Mouse (Mus musculus) lung, postnatal 0 days (tissue): ENCODE data around the gene Teddm3. TPM values are rescaled to one million over a fixed set of nuclear protein-coding genes. Genes with fewer than 3 reads are reported as not detected.
"Not testable (repeated sequence)": the region's sequence is repeated elsewhere in the genome, so short reads cannot be mapped to it uniquely, and the experiment has no call there.

Experiments
- ATAC-seq: fragments of 200-750 bp; cut with Nextera tagmentation; 2 replicates; pipeline ENCODE4 v1.8.0; 2017; ENCODE audit warnings: moderate library complexity
- DNase-seq: peaks from one replicate; pipeline ENCODE4 v3.0.0-alpha.2; 2016; ENCODE audit warnings: low spot score
- H3K27ac ChIP-seq: fragments of 300-500 bp; sonication (generic); 2 replicates; pipeline ENCODE4 v1.5.1; 2014; ENCODE audit warnings: antibody characterized with exemption, mild to moderate bottlenecking, low read length, mixed read lengths
- H3K27me3 ChIP-seq: fragments of 300-500 bp; sonication (generic); replicated peaks from 2 replicates; pipeline ENCODE4 v1.6.1; 2014; ENCODE audit warnings: low read length, mixed read lengths; ENCODE audit not compliant: insufficient read depth
- H3K36me3 ChIP-seq: fragments of 300-500 bp; sonication (generic); 2 replicates; pipeline ENCODE4 v1.6.1; 2014; ENCODE audit warnings: low read length, mixed read lengths; ENCODE audit not compliant: insufficient read depth
- H3K4me1 ChIP-seq: fragments of 300-500 bp; sonication (generic); 2 replicates; pipeline ENCODE4 v1.6.1; 2014; ENCODE audit warnings: antibody characterized with exemption, low read depth, low read length, mixed read lengths; ENCODE audit not compliant: insufficient read depth
- H3K4me2 ChIP-seq: fragments of 300-500 bp; sonication (generic); replicated peaks from 2 replicates; pipeline ENCODE4 v1.6.1; 2014; ENCODE audit warnings: low read depth, mild to moderate bottlenecking, low read length, moderate library complexity, mixed read lengths
- H3K4me3 ChIP-seq: fragments of 300-500 bp; sonication (generic); 2 replicates; pipeline ENCODE4 v1.5.1; 2014; ENCODE audit warnings: low read depth, low read length
- H3K9ac ChIP-seq: fragments of 300-500 bp; sonication (generic); replicated peaks from 2 replicates; pipeline ENCODE4 v1.6.1; 2014; ENCODE audit warnings: low read depth, mild to moderate bottlenecking
- H3K9me3 ChIP-seq: fragments of 300-500 bp; sonication (generic); 2 replicates; pipeline ENCODE4 v1.6.1; 2016; ENCODE audit warnings: low read length, mixed read lengths
- CTCF ChIP-seq: IDR thresholded peaks from 2 replicates; pipeline ENCODE4 v1.5.1; 2016; ENCODE audit warnings: antibody characterized with exemption, mild to moderate bottlenecking
- EP300 ChIP-seq: IDR thresholded peaks from 2 replicates; pipeline ENCODE4 v1.6.1; 2016; ENCODE audit warnings: antibody characterized with exemption, mild to moderate bottlenecking, control low read depth
- WGBS: fragments of 180-500 bp; shearing (Covaris S2); extraction: QIAGEN DNeasy Blood & Tissue Kit; methylation state at CpG from one replicate; pipeline ENCODE4 v1.1.7; 2014; 5-methylcytosine and 5-hydroxymethylcytosine counted together
- polyA plus RNA-seq: library from polyadenylated mRNA; unstranded; fragments of >200 nt; fragmentation: Nextera tagmentation; extraction: Ambion mirVana; gene quantifications from 2 replicates; pipeline ENCODE4 v1.2.1, GENCODE M21; 2015

Gene Teddm3
- polyA plus RNA-seq, 1 experiment from 2014 or later, result not detected

- H3K27ac ChIP-seq, result no peak overlapping the region
- no peak overlapping the region for H3K9ac ChIP-seq
- no peaks in the 10 kb centered on the region for H3K27me3 ChIP-seq
- ATAC-seq (no peak), DNase-seq (no peak)
- H3K36me3 ChIP-seq, result no peaks in the 10 kb centered on the region
- TF ChIP-seq CTCF, result no peak
- TF ChIP-seq EP300, result no peak
- H3K4me2 ChIP-seq, result no peak overlapping the region
- H3K4me1 ChIP-seq, result no peaks in the 10 kb centered on the region
- H3K9me3 ChIP-seq, result no peaks in the 10 kb centered on the region
- H3K4me3 ChIP-seq, result no peak overlapping the region
Observed at GRCm38 (mm10) chr16:21184697-21185096, 30.9 kb upstream of the Teddm3 start.

- WGBS, result 52% methylated on average over 1 of the region's 1 CpGs
- ATAC-seq (no peak), DNase-seq (no peak)
- Histone ChIP-seq H3K4me2 (no peak overlapping the region), H3K4me1 (no peaks in the 10 kb centered on the region), H3K4me3 (no peak overlapping the region), H3K9ac (no peak overlapping the region), H3K27me3 (no peaks in the 10 kb centered on the region), H3K36me3 (no peaks in the 10 kb centered on the region), H3K27ac (no peak overlapping the region), H3K9me3 (no peaks in the 10 kb centered on the region)
- TF ChIP-seq EP300 (no peak), CTCF (no peak)
Observed at GRCm38 (mm10) chr16:21182108-21182507, 28.3 kb upstream of the Teddm3 start.

- no peak for DNase-seq
- no peaks in the 10 kb centered on the region for H3K9me3 ChIP-seq
- ATAC-seq, result no peak
- no peak overlapping the region for H3K27ac ChIP-seq
- no peaks in the 10 kb centered on the region for H3K36me3 ChIP-seq
- H3K4me3 ChIP-seq, result no peak overlapping the region
- no peaks in the 10 kb centered on the region for H3K4me1 ChIP-seq
- no peaks in the 10 kb centered on the region for H3K27me3 ChIP-seq
- H3K9ac ChIP-seq, result no peak overlapping the region
- 0% methylated on average over 1 of the region's 1 CpGs for WGBS
- H3K4me2 ChIP-seq, result no peak overlapping the region
- TF ChIP-seq CTCF (no peak), EP300 (no peak)
Observed at GRCm38 (mm10) chr16:21175236-21175635, 21.4 kb upstream of the Teddm3 start.

- Histone ChIP-seq H3K9me3 (no peaks in the 10 kb centered on the region), H3K4me2 (no peak overlapping the region), H3K36me3 (no peaks in the 10 kb centered on the region), H3K9ac (no peak overlapping the region), H3K4me3 (no peak overlapping the region), H3K4me1 (no peaks in the 10 kb centered on the region), H3K27ac (no peak overlapping the region), H3K27me3 (no peaks in the 10 kb centered on the region)
- TF ChIP-seq CTCF (no peak), EP300 (no peak)
- 83% methylated on average over 13 of the region's 13 CpGs for WGBS
- ATAC-seq (no peak), DNase-seq (no peak)
Observed at GRCm38 (mm10) chr16:21168730-21169129, 14.9 kb upstream of the Teddm3 start.

- not testable (repeated sequence) for H3K4me2 ChIP-seq, H3K4me1 ChIP-seq, H3K27ac ChIP-seq, H3K9me3 ChIP-seq, DNase-seq, H3K27me3 ChIP-seq, H3K4me3 ChIP-seq, H3K9ac ChIP-seq, H3K36me3 ChIP-seq
- ATAC-seq, result peak; percentile 32; the same call in 1 of the 2 replicates
- WGBS, result 17% methylated on average over 14 of the region's 19 CpGs
Observed at GRCm38 (mm10) chr16:21165343-21166220, 11.8 kb upstream of the Teddm3 start.

GRCm38 (mm10) chr16:21163423-21163822 is 9.6 kb upstream of the Teddm3 start:
- WGBS, result 73% methylated on average over 3 of the region's 3 CpGs
- not testable (repeated sequence) for H3K36me3 ChIP-seq, H3K4me1 ChIP-seq, H3K9ac ChIP-seq, H3K4me2 ChIP-seq, H3K27me3 ChIP-seq, DNase-seq, ATAC-seq, H3K27ac ChIP-seq, H3K4me3 ChIP-seq, H3K9me3 ChIP-seq

GRCm38 (mm10) chr16:21159226-21159625 is 5.4 kb upstream of the Teddm3 start:
- H3K9me3 ChIP-seq, ATAC-seq, H3K36me3 ChIP-seq, H3K9ac ChIP-seq, H3K4me3 ChIP-seq, H3K4me1 ChIP-seq, H3K27ac ChIP-seq, H3K27me3 ChIP-seq, H3K4me2 ChIP-seq, DNase-seq: not testable (repeated sequence)
- 86% methylated on average over 1 of the region's 1 CpGs for WGBS

GRCm38 (mm10) chr16:21156261-21156660 is 2.5 kb upstream of the Teddm3 start:
- not testable (repeated sequence) for ATAC-seq

More at GRCm38 (mm10) chr16:21156261-21156660, 2.5 kb upstream of the Teddm3 start:
- H3K27ac ChIP-seq, H3K9ac ChIP-seq, H3K36me3 ChIP-seq, H3K4me2 ChIP-seq, H3K4me3 ChIP-seq, H3K27me3 ChIP-seq, DNase-seq, H3K9me3 ChIP-seq, H3K4me1 ChIP-seq: not testable (repeated sequence)
